Mouse (Mus musculus): Measurements from ENCODE around the gene Slc2a12. TPM values are rescaled to one million over a fixed set of nuclear protein-coding genes. Genes with fewer than 3 reads are reported as not detected.

Slc2a12 gene
- total and polyA plus RNA-seq, 3 experiments = 0.01 to 0.35 TPM; not detected in 1

GRCm38 (mm10) chr10:22708190-22708843 lies 63.5 kb downstream of the Slc2a12 start:
- TF ChIP-seq EP300 (IDR thresholded peaks at IDR 0.05; ENCODE audit: low read depth in 1 of 2, low read length in 2 of 2) (no peak), CHD2 (IDR thresholded peaks at IDR 0.05; ENCODE audit: low read length) (no peak), TAL1 (IDR thresholded peaks at IDR 0.05; ENCODE audit: low read length) (no peak), POLR2AphosphoS5 (IDR thresholded peaks at IDR 0.05; ENCODE audit: borderline replicate concordance, low read depth, low read length) (no peak), POLR2AphosphoS2 (IDR thresholded peaks at IDR 0.05; ENCODE audit: low read length) (no peak), MYC (IDR thresholded peaks at IDR 0.05; ENCODE audit: low read depth, low read length) (no peak), RAD21 (IDR thresholded peaks at IDR 0.05; ENCODE audit: low read depth, low read length) (no peak), ZKSCAN1 (IDR thresholded peaks at IDR 0.05; ENCODE audit: low read depth, low read length) (no peak), HCFC1 (IDR thresholded peaks at IDR 0.05; ENCODE audit: low read depth, low read length) (no peak), NELFE (IDR thresholded peaks at IDR 0.05; ENCODE audit: low read depth, low read length) (no peak), POLR2A (IDR thresholded peaks at IDR 0.05; ENCODE audit: control insufficient read depth in 1 of 2, insufficient read depth in 1 of 2, low read depth in 1 of 2, low read length in 2 of 2, poor library complexity in 1 of 2) (no peak)
- Histone ChIP-seq H3K36me3 (ENCODE audit: control insufficient read depth in 1 of 2, insufficient read depth in 2 of 2, low read length in 2 of 2) (peaks cover 0 to 24% of the 10 kb centered on the region in 2 experiments; a peak in 2 of 4 replicates), H3K27ac (ENCODE audit: control insufficient read depth, low read depth, low read length) (no peak overlapping the region), H3K4me3 (ENCODE audit: control insufficient read depth in 1 of 2, insufficient read depth in 1 of 2, low read depth in 2 of 2, low read length in 2 of 2) (no peak overlapping the region), H3K27me3 (ENCODE audit: control insufficient read depth in 1 of 2, insufficient read depth in 2 of 2, low read length in 2 of 2) (no peaks in the 10 kb centered on the region), H3K9ac (ENCODE audit: control insufficient read depth, low read depth, low read length, poor library complexity, severe bottlenecking) (no peak overlapping the region), H3K79me2 (ENCODE audit: control insufficient read depth, insufficient read depth, low read length, poor library complexity) (peaks cover 2% of the 10 kb centered on the region; the same call in 1 of the 2 replicates), H3K4me1 (ENCODE audit: control insufficient read depth in 1 of 2, insufficient read depth in 2 of 2, low read length in 2 of 2) (no peaks in the 10 kb centered on the region), H3K9me3 (replicated peaks; ENCODE audit: insufficient read depth, low read length) (no peaks in the 10 kb centered on the region)
- DNase-seq (ENCODE audit: low read depth, low spot score) = no peak

- Histone ChIP-seq H3K9me3 (replicated peaks; ENCODE audit: insufficient read depth, low read length) (no peaks in the 10 kb centered on the region), H3K79me2 (ENCODE audit: control insufficient read depth, insufficient read depth, low read length, poor library complexity) (peaks cover 12% of the 10 kb centered on the region)
Observed at GRCm38 (mm10) chr10:22710173-22710777, 65.5 kb downstream of the Slc2a12 start.

More at GRCm38 (mm10) chr10:22710173-22710777, 65.5 kb downstream of the Slc2a12 start:
- TF ChIP-seq RAD21 (IDR thresholded peaks at IDR 0.05; ENCODE audit: low read depth, low read length) = no peak
- no peak for TF ChIP-seq JUND (IDR thresholded peaks at IDR 0.05; ENCODE audit: low read depth, low read length)
- no peak for TF ChIP-seq CHD2 (IDR thresholded peaks at IDR 0.05; ENCODE audit: low read length)
- no peak for TF ChIP-seq MXI1 (IDR thresholded peaks at IDR 0.05; ENCODE audit: low read depth, low read length)
- TF ChIP-seq SIN3A (IDR thresholded peaks at IDR 0.05; ENCODE audit: low read length) = no peak
- TF ChIP-seq MYB (IDR thresholded peaks at IDR 0.05; ENCODE audit: low read depth, low read length) = no peak
- TF ChIP-seq RCOR1 (IDR thresholded peaks at IDR 0.05; ENCODE audit: low read depth, low read length) = no peak
- no peak for TF ChIP-seq TBP (IDR thresholded peaks at IDR 0.05; ENCODE audit: low read depth, low read length)
- no peak for TF ChIP-seq CHD1 (IDR thresholded peaks at IDR 0.05; ENCODE audit: low read depth, low read length)
- no peak for TF ChIP-seq GATA1 (IDR thresholded peaks at IDR 0.05; ENCODE audit: low read depth, low read length)
- no peak for TF ChIP-seq USF2 (IDR thresholded peaks at IDR 0.05; ENCODE audit: borderline replicate concordance in 1 of 2, insufficient read depth in 1 of 2, low read depth in 1 of 2, low read length in 2 of 2)
- TF ChIP-seq ELF1 (IDR thresholded peaks at IDR 0.05; ENCODE audit: low read depth, low read length) = no peak
- TF ChIP-seq MEF2A (IDR thresholded peaks at IDR 0.05; ENCODE audit: extremely low read depth, insufficient replicate concordance, low read depth, low read length, poor library complexity, severe bottlenecking) = no peak
- Histone ChIP-seq H3K4me1 (ENCODE audit: control insufficient read depth in 1 of 2, insufficient read depth in 2 of 2, low read length in 2 of 2) (no peaks in the 10 kb centered on the region), H3K36me3 (ENCODE audit: control insufficient read depth in 1 of 2, insufficient read depth in 2 of 2, low read length in 2 of 2) (peaks cover 0 to 21% of the 10 kb centered on the region in 2 experiments; a peak in 2 of 4 replicates), H3K9ac (ENCODE audit: control insufficient read depth, low read depth, low read length, poor library complexity, severe bottlenecking) (no peak overlapping the region), H3K27ac (ENCODE audit: control insufficient read depth, low read depth, low read length) (no peak overlapping the region), H3K4me3 (ENCODE audit: control insufficient read depth in 1 of 2, insufficient read depth in 1 of 2, low read depth in 2 of 2, low read length in 2 of 2) (no peak overlapping the region), H3K27me3 (ENCODE audit: control insufficient read depth in 1 of 2, insufficient read depth in 2 of 2, low read length in 2 of 2) (no peaks in the 10 kb centered on the region)
- no peak for DNase-seq (ENCODE audit: low read depth, low spot score)

All from MEL (cell line).